Mouse (Mus musculus): ENCODE data around the gene Flywch1. TPM values are rescaled to one million over a fixed set of nuclear protein-coding genes. Genes with fewer than 3 reads are reported as not detected.

Gene Flywch1
- polyA plus RNA-seq, 2 experiments from 2014 or later = 15.1 to 21.4 TPM

Other genes starting within 250 kb of the Flywch1 start
- gene Zfp213, start 207.4 kb downstream of the Flywch1 start, polyA plus RNA-seq (2017; shearing (Covaris generic)) = 1 to 10 TPM; 3.4 to 4.3 TPM
- under 1 TPM in 1 of 2 experiments, not detected in 1; 0.38 TPM for gene Zfp13, start 172.1 kb downstream of the Flywch1 start, polyA plus RNA-seq (2017; shearing (Covaris generic))
- 1 to 10 TPM; 2.2 to 2.9 TPM for gene Zscan10, start 170.7 kb downstream of the Flywch1 start, polyA plus RNA-seq (2017; shearing (Covaris generic))
- gene Mmp25, start 126.3 kb downstream of the Flywch1 start, polyA plus RNA-seq (2017; shearing (Covaris generic)) = 1 to 10 TPM in 1 of 2 experiments, under 1 TPM in 1; 0.42 to 1.6 TPM
- under 1 TPM; 0.22 to 0.66 TPM for gene Bicdl2, start 111.1 kb downstream of the Flywch1 start, polyA plus RNA-seq (2017; shearing (Covaris generic))
- gene Hcfc1r1, start 98.0 kb downstream of the Flywch1 start, polyA plus RNA-seq (2017; shearing (Covaris generic)) = 10 to 100 TPM; 71.5 to 72.4 TPM
- 10 to 100 TPM; 26.1 to 43.6 TPM for gene Thoc6, start 97.7 kb downstream of the Flywch1 start, polyA plus RNA-seq (2017; shearing (Covaris generic))
- 1 to 10 TPM; 5.3 to 6.2 TPM for gene Tnfrsf12a, start 94.1 kb downstream of the Flywch1 start, polyA plus RNA-seq (2017; shearing (Covaris generic))
- gene Cldn6, start 92.4 kb downstream of the Flywch1 start, polyA plus RNA-seq (2017; shearing (Covaris generic)) = not detected
- not detected for gene Cldn9, start 87.6 kb downstream of the Flywch1 start, polyA plus RNA-seq (2017; shearing (Covaris generic))
- gene 1520401A03Rik, start 48.8 kb downstream of the Flywch1 start, polyA plus RNA-seq (2017; shearing (Covaris generic)) = under 1 TPM; 0.20 to 0.30 TPM
- 10 to 100 TPM; 10.5 to 13.7 TPM for gene Pkmyt1, start 45.3 kb downstream of the Flywch1 start, polyA plus RNA-seq (2017; shearing (Covaris generic))
- 1 to 10 TPM; 2.0 to 2.5 TPM for gene Paqr4, start 30.7 kb downstream of the Flywch1 start, polyA plus RNA-seq (2017; shearing (Covaris generic))
- gene Kremen2, start 25.8 kb downstream of the Flywch1 start, polyA plus RNA-seq (2017; shearing (Covaris generic)) = 1 to 10 TPM; 1.8 to 2.4 TPM
- 1 to 10 TPM; 3.4 to 3.5 TPM for gene Flywch2, start 14.5 kb upstream of the Flywch1 start, polyA plus RNA-seq (2017; shearing (Covaris generic))
- gene Srrm2, start 18.9 kb upstream of the Flywch1 start, polyA plus RNA-seq (2017; shearing (Covaris generic)) = 100 to 1,000 TPM; 289 to 316 TPM
- 100 to 1,000 TPM; 600 to 664 TPM for gene Elob, start 57.5 kb upstream of the Flywch1 start, polyA plus RNA-seq (2017; shearing (Covaris generic))
- gene Prss33, start 64.5 kb upstream of the Flywch1 start, polyA plus RNA-seq (2017; shearing (Covaris generic)) = not detected
- gene Prss32, start 72.3 kb upstream of the Flywch1 start, polyA plus RNA-seq (2017; shearing (Covaris generic)) = not detected
- 1 to 10 TPM; 5.6 to 5.7 TPM for gene Prss41, start 72.6 kb upstream of the Flywch1 start, polyA plus RNA-seq (2017; shearing (Covaris generic))
- not detected for gene Prss21, start 96.5 kb upstream of the Flywch1 start, polyA plus RNA-seq (2017; shearing (Covaris generic))
- not detected for gene Dcpp1, start 109.3 kb upstream of the Flywch1 start, polyA plus RNA-seq (2017; shearing (Covaris generic))
- gene Dcpp2, start 109.3 kb upstream of the Flywch1 start, polyA plus RNA-seq (2017; shearing (Covaris generic)) = not detected
- gene Dcpp3, start 145.9 kb upstream of the Flywch1 start, polyA plus RNA-seq (2017; shearing (Covaris generic)) = not detected
- not detected for gene Sbp, start 170.1 kb upstream of the Flywch1 start, polyA plus RNA-seq (2017; shearing (Covaris generic))
- gene Sbpl, start 183.7 kb upstream of the Flywch1 start, polyA plus RNA-seq (2017; shearing (Covaris generic)) = not detected
- gene Prss30, start 209.0 kb upstream of the Flywch1 start, polyA plus RNA-seq (2017; shearing (Covaris generic)) = not detected
- not detected for gene Prss22, start 226.5 kb upstream of the Flywch1 start, polyA plus RNA-seq (2017; shearing (Covaris generic))